Mouse (Mus musculus): ENCODE results near the gene Dock2. TPM values are rescaled to one million over a fixed set of nuclear protein-coding genes. Genes with fewer than 3 reads are reported as not detected.

The Dock2 gene
- polyA plus RNA-seq, 1 experiment, result not detected

GRCm38 (mm10) chr11:34544631-34545030 lies 239.1 kb downstream of the Dock2 start:
- H3K9ac ChIP-seq (ENCODE audit: low read depth, poor library complexity, severe bottlenecking), result no peak overlapping the region
- H3K36me3 ChIP-seq (ENCODE audit: control insufficient read depth, insufficient read depth, low read length, poor library complexity, severe bottlenecking), result no peaks in the 10 kb centered on the region
- H3K27ac ChIP-seq (ENCODE audit: insufficient read depth, low read length), result no peak overlapping the region
- TF ChIP-seq POLR2A (IDR thresholded peaks at IDR 0.05; ENCODE audit: insufficient read depth, low read length) (no peak), EP300 (IDR thresholded peaks at IDR 0.05; ENCODE audit: insufficient read depth, low read depth, low read length) (no peak), CTCF (IDR thresholded peaks at IDR 0.05; ENCODE audit: low read depth, low read length) (no peak)
- peaks cover 8% of the 10 kb centered on the region for H3K9me3 ChIP-seq (replicated peaks; ENCODE audit: control insufficient read depth, insufficient read depth, low read length, poor library complexity, severe bottlenecking)
- H3K27me3 ChIP-seq (ENCODE audit: control insufficient read depth, insufficient read depth, low read length, poor library complexity, severe bottlenecking), result peaks cover 1% of the 10 kb centered on the region; the same call in 1 of the 2 replicates
- no peak overlapping the region for H3K4me3 ChIP-seq (ENCODE audit: low read depth, low read length)
- no peaks in the 10 kb centered on the region for H3K4me1 ChIP-seq (ENCODE audit: control insufficient read depth, insufficient read depth, low read length)

- no peaks in the 10 kb centered on the region for H3K36me3 ChIP-seq (ENCODE audit: control insufficient read depth, insufficient read depth, low read length, poor library complexity, severe bottlenecking)
- H3K9me3 ChIP-seq (replicated peaks; ENCODE audit: control insufficient read depth, insufficient read depth, low read length, poor library complexity, severe bottlenecking), result no peaks in the 10 kb centered on the region
- no peak for TF ChIP-seq CTCF (IDR thresholded peaks at IDR 0.05; ENCODE audit: low read depth, low read length)
- TF ChIP-seq EP300 (IDR thresholded peaks at IDR 0.05; ENCODE audit: insufficient read depth, low read depth, low read length), result no peak
- no peak for TF ChIP-seq POLR2A (IDR thresholded peaks at IDR 0.05; ENCODE audit: insufficient read depth, low read length)
- H3K4me3 ChIP-seq (ENCODE audit: low read depth, low read length), result no peak overlapping the region
- H3K27ac ChIP-seq (ENCODE audit: insufficient read depth, low read length), result no peak overlapping the region
- no peaks in the 10 kb centered on the region for H3K4me1 ChIP-seq (ENCODE audit: control insufficient read depth, insufficient read depth, low read length)
- H3K27me3 ChIP-seq (ENCODE audit: control insufficient read depth, insufficient read depth, low read length, poor library complexity, severe bottlenecking), result no peaks in the 10 kb centered on the region
- no peak overlapping the region for H3K9ac ChIP-seq (ENCODE audit: low read depth, poor library complexity, severe bottlenecking)
These were observed 251.6 kb downstream of the Dock2 start for GRCm38 (mm10) chr11:34532131-34532530.

GRCm38 (mm10) chr11:34530971-34531370 lies 252.7 kb downstream of the Dock2 start:
- TF ChIP-seq CTCF (IDR thresholded peaks at IDR 0.05; ENCODE audit: low read depth, low read length), result no peak

GRCm38 (mm10) chr11:34528006-34528405 lies 255.7 kb downstream of the Dock2 start:
- Histone ChIP-seq H3K36me3 (ENCODE audit: control insufficient read depth, insufficient read depth, low read length, poor library complexity, severe bottlenecking) (no peaks in the 10 kb centered on the region), H3K4me3 (ENCODE audit: low read depth, low read length) (no peak overlapping the region)

More at GRCm38 (mm10) chr11:34530971-34531370, 252.7 kb downstream of the Dock2 start:
- no peaks in the 10 kb centered on the region for H3K36me3 ChIP-seq (ENCODE audit: control insufficient read depth, insufficient read depth, low read length, poor library complexity, severe bottlenecking)
- H3K9me3 ChIP-seq (replicated peaks; ENCODE audit: control insufficient read depth, insufficient read depth, low read length, poor library complexity, severe bottlenecking), result no peaks in the 10 kb centered on the region
- no peak overlapping the region for H3K9ac ChIP-seq (ENCODE audit: low read depth, poor library complexity, severe bottlenecking)
- H3K4me1 ChIP-seq (ENCODE audit: control insufficient read depth, insufficient read depth, low read length), result no peaks in the 10 kb centered on the region
- H3K27me3 ChIP-seq (ENCODE audit: control insufficient read depth, insufficient read depth, low read length, poor library complexity, severe bottlenecking), result no peaks in the 10 kb centered on the region
- no peak overlapping the region for H3K27ac ChIP-seq (ENCODE audit: insufficient read depth, low read length)
- H3K4me3 ChIP-seq (ENCODE audit: low read depth, low read length), result no peak overlapping the region

GRCm38 (mm10) chr11:34527238-34527637 lies 256.5 kb downstream of the Dock2 start:
- H3K27me3 ChIP-seq (ENCODE audit: control insufficient read depth, insufficient read depth, low read length, poor library complexity, severe bottlenecking), result no peaks in the 10 kb centered on the region; the same call in 1 of the 2 replicates
- no peaks in the 10 kb centered on the region for H3K36me3 ChIP-seq (ENCODE audit: control insufficient read depth, insufficient read depth, low read length, poor library complexity, severe bottlenecking)
- no peak overlapping the region for H3K27ac ChIP-seq (ENCODE audit: insufficient read depth, low read length)
- no peak overlapping the region for H3K9ac ChIP-seq (ENCODE audit: low read depth, poor library complexity, severe bottlenecking)
- H3K9me3 ChIP-seq (replicated peaks; ENCODE audit: control insufficient read depth, insufficient read depth, low read length, poor library complexity, severe bottlenecking), result no peaks in the 10 kb centered on the region
- H3K4me3 ChIP-seq (ENCODE audit: low read depth, low read length), result no peak overlapping the region
- H3K4me1 ChIP-seq (ENCODE audit: control insufficient read depth, insufficient read depth, low read length), result no peaks in the 10 kb centered on the region
- no peak for TF ChIP-seq CTCF (IDR thresholded peaks at IDR 0.05; ENCODE audit: low read depth, low read length)
- no peak for TF ChIP-seq EP300 (IDR thresholded peaks at IDR 0.05; ENCODE audit: insufficient read depth, low read depth, low read length)
- TF ChIP-seq POLR2A (IDR thresholded peaks at IDR 0.05; ENCODE audit: insufficient read depth, low read length), result no peak

More at GRCm38 (mm10) chr11:34528006-34528405, 255.7 kb downstream of the Dock2 start:
- TF ChIP-seq POLR2A (IDR thresholded peaks at IDR 0.05; ENCODE audit: insufficient read depth, low read length) (no peak), CTCF (IDR thresholded peaks at IDR 0.05; ENCODE audit: low read depth, low read length) (no peak), EP300 (IDR thresholded peaks at IDR 0.05; ENCODE audit: insufficient read depth, low read depth, low read length) (no peak)
- H3K27ac ChIP-seq (ENCODE audit: insufficient read depth, low read length), result no peak overlapping the region
- no peaks in the 10 kb centered on the region for H3K9me3 ChIP-seq (replicated peaks; ENCODE audit: control insufficient read depth, insufficient read depth, low read length, poor library complexity, severe bottlenecking)
- H3K27me3 ChIP-seq (ENCODE audit: control insufficient read depth, insufficient read depth, low read length, poor library complexity, severe bottlenecking), result no peaks in the 10 kb centered on the region; the same call in 1 of the 2 replicates
- no peak overlapping the region for H3K9ac ChIP-seq (ENCODE audit: low read depth, poor library complexity, severe bottlenecking)
- no peaks in the 10 kb centered on the region for H3K4me1 ChIP-seq (ENCODE audit: control insufficient read depth, insufficient read depth, low read length)

GRCm38 (mm10) chr11:34525096-34525891 lies 258.4 kb downstream of the Dock2 start:
- Histone ChIP-seq H3K9ac (ENCODE audit: low read depth, poor library complexity, severe bottlenecking) (no peak overlapping the region), H3K4me1 (ENCODE audit: control insufficient read depth, insufficient read depth, low read length) (no peaks in the 10 kb centered on the region), H3K9me3 (replicated peaks; ENCODE audit: control insufficient read depth, insufficient read depth, low read length, poor library complexity, severe bottlenecking) (no peaks in the 10 kb centered on the region), H3K36me3 (ENCODE audit: control insufficient read depth, insufficient read depth, low read length, poor library complexity, severe bottlenecking) (no peaks in the 10 kb centered on the region), H3K27me3 (ENCODE audit: control insufficient read depth, insufficient read depth, low read length, poor library complexity, severe bottlenecking) (no peaks in the 10 kb centered on the region; the same call in 1 of the 2 replicates), H3K4me3 (ENCODE audit: low read depth, low read length) (no peak overlapping the region), H3K27ac (ENCODE audit: insufficient read depth, low read length) (no peak overlapping the region)
- TF ChIP-seq POLR2A (IDR thresholded peaks at IDR 0.05; ENCODE audit: insufficient read depth, low read length), result no peak
- no peak for TF ChIP-seq EP300 (IDR thresholded peaks at IDR 0.05; ENCODE audit: insufficient read depth, low read depth, low read length)
- no peak for TF ChIP-seq CTCF (IDR thresholded peaks at IDR 0.05; ENCODE audit: low read depth, low read length)
